Mouse (Mus musculus) embryonic facial prominence, embryonic 10.5 days (tissue): ENCODE results near the gene Scoc. TPM values are rescaled to one million over a fixed set of nuclear protein-coding genes. Genes with fewer than 3 reads are reported as not detected.

Experiments used
- DNase-seq: peaks from one replicate; pipeline ENCODE4 v3.0.0-alpha.2; 2017; ENCODE audit warnings: low spot score
- H3K27ac ChIP-seq: fragments of 300-500 bp; sonication (generic); replicated peaks from 2 replicates; pipeline ENCODE4 v1.5.1; 2016; ENCODE audit warnings: mild to moderate bottlenecking
- H3K27me3 ChIP-seq: fragments of 300-500 bp; sonication (generic); replicated peaks from 2 replicates; pipeline ENCODE4 v1.6.1; 2016; ENCODE audit warnings: low read depth, mild to moderate bottlenecking; ENCODE audit not compliant: poor library complexity, severe bottlenecking
- H3K36me3 ChIP-seq: fragments of 300-500 bp; sonication (generic); replicated peaks from 2 replicates; pipeline ENCODE4 v1.6.1; 2016; ENCODE audit warnings: mild to moderate bottlenecking, moderate library complexity
- H3K4me1 ChIP-seq: fragments of 300-500 bp; sonication (generic); 2 replicates; pipeline ENCODE4 v1.6.1; 2016
- H3K4me3 ChIP-seq: fragments of 300-500 bp; sonication (generic); 2 replicates; pipeline ENCODE4 v1.5.1; 2016; ENCODE audit warnings: mild to moderate bottlenecking, moderate library complexity
- H3K9me3 ChIP-seq: fragments of 300-500 bp; sonication (generic); 2 replicates; pipeline ENCODE4 v1.6.1; 2016; ENCODE audit warnings: mild to moderate bottlenecking
- WGBS: fragments of 180-500 bp; shearing (Covaris S2); methylation state at CpG from one replicate; pipeline ENCODE4 v1.1.7; 2016; 5-methylcytosine and 5-hydroxymethylcytosine counted together
- polyA plus RNA-seq: library from polyadenylated mRNA; unstranded; fragments of >200 nt; fragmentation: Nextera tagmentation; extraction: Ambion mirVana; gene quantifications from 2 replicates; pipeline ENCODE4 v1.2.1, GENCODE M21; 2016

The Scoc gene
- polyA plus RNA-seq, 1 experiment from 2014 or later, result 111 TPM

DNA sequence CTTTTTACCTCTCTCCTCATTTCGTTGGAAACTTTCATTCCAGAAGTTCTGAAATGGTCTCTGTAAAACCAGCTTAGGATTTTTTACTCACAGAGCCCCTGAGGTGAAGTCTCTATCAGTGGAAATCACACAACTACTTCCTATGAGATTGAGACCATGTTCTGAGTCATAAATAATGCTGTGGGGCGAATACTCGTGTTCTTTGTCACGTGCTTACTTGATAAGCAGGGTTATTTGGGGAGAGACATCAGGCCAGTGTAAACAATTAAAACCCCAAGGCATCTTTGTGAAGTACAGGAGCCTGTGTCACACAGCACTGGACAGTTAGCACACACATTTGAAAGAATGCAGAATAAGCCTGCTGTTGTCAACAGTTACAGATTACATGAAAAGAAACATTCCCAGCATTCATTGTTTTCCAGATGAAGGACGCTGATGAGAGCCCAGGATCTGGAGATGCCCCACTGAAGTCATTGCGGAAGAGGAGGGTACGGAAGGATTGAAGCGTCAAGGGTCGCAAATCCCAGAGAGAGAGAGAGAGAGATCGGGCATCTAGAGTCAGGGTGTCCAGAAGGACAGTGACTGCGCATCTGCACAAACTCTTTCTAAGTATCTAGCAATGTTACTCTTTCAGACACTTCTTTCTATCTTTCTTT is 32.0 kb downstream of the Scoc start:
- H3K36me3 ChIP-seq, result no peaks in the 10 kb centered on the region
- WGBS, result 85% methylated on average over 11 of the region's 11 CpGs
- H3K27ac ChIP-seq, result no peak overlapping the region
- no peaks in the 10 kb centered on the region for H3K27me3 ChIP-seq
- no peaks in the 10 kb centered on the region for H3K9me3 ChIP-seq
- no peak overlapping the region for H3K4me3 ChIP-seq
- no peak for DNase-seq
- peaks cover 3% of the 10 kb centered on the region; the same call in 1 of the 2 replicates for H3K4me1 ChIP-seq

DNA sequence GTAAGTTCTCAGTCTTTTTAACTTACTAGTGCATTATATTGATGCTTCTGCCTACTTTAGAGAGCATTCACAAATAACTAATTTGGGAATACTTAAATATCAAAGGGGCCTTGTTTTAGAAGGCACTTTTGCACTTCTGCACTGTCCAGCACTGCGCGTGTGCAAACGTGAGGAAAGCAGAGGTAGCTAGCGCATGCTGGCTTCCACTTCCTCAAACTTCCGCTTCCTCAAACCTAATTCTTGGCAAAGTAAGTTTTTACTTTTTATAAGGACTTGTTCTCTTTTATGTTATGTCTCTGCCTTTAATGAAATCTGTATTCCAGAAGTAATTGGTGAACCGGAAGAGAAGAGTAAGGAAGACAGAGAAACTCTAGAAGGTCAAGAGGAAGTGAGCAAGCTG is 33.0 kb downstream of the Scoc start:
- no peak for DNase-seq
- peaks cover 3% of the 10 kb centered on the region; the same call in 1 of the 2 replicates for H3K4me1 ChIP-seq
- H3K36me3 ChIP-seq, result no peaks in the 10 kb centered on the region
- no peak overlapping the region for H3K4me3 ChIP-seq
- H3K27ac ChIP-seq, result no peak overlapping the region
- no peaks in the 10 kb centered on the region for H3K27me3 ChIP-seq
- H3K9me3 ChIP-seq, result no peaks in the 10 kb centered on the region
- 90% methylated on average over 6 of the region's 6 CpGs for WGBS

DNA sequence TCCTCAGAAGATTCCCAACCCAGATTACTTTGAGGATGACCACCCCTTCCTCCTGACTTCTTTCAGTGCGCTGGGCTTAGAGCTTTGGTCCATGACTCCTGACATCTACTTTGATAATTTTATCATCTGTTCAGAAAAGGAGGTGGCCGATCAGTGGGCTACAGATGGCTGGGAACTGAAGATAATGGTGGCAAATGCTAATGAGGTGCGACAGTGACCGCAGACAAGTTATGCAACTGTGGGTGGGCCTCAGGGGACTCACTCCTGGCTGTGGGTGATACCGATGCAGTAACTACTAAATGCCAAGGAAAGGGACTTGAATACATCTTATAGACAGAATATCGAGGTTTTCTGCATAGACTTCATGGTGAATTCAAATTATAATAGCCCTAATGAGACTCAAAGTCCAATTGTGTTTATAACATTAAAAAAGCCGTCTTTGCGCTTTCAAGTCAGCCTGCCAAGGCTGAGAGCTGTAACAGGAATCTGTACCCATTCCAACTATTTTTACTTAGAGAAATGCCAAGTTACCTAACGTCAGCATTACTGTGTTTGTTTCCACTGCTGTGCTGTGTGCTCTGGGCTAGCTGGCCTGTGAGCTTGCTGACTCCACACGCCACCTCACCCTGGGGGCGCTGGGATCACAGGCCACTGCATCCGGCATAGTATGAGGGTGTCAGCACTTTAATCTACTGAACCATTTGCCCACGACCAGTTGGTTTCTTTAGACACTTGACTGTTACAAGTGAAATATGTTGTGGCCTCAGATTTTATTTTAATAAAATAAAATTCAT is 35.0 kb downstream of the Scoc start:
- no peaks in the 10 kb centered on the region for H3K27me3 ChIP-seq
- H3K27ac ChIP-seq, result no peak overlapping the region
- DNase-seq, result no peak
- no peaks in the 10 kb centered on the region for H3K9me3 ChIP-seq
- peaks cover 3% of the 10 kb centered on the region; the same call in 1 of the 2 replicates for H3K4me1 ChIP-seq
- H3K36me3 ChIP-seq, result no peaks in the 10 kb centered on the region
- no peak overlapping the region for H3K4me3 ChIP-seq
- WGBS, result 75% methylated on average over 13 of the region's 13 CpGs

DNA sequence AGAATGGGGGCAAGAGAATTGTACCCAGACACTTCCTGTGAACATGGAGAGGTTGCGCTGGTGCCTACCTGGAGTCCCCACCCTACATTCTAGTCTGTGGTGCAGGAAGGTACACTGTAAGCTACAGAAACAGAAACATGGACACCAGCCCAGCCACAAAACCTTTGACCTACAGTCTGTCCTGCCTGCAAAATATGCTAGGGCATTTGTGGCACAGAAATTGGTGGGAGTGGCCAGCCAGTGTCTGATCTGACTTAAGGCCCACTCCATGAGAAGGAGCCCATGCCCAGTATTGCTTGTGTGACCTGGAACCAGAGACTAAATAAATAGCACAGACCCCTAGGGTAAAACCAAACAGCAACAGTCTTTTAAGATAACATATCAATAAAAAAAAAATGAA is 36.8 kb downstream of the Scoc start:
- Histone ChIP-seq H3K9me3 (no peaks in the 10 kb centered on the region), H3K4me1 (peaks cover 3% of the 10 kb centered on the region; the same call in 1 of the 2 replicates), H3K36me3 (no peaks in the 10 kb centered on the region), H3K27ac (no peak overlapping the region), H3K27me3 (no peaks in the 10 kb centered on the region), H3K4me3 (no peak overlapping the region)
- DNase-seq, result no peak
- WGBS, result 93% methylated on average over 1 of the region's 1 CpGs

DNA sequence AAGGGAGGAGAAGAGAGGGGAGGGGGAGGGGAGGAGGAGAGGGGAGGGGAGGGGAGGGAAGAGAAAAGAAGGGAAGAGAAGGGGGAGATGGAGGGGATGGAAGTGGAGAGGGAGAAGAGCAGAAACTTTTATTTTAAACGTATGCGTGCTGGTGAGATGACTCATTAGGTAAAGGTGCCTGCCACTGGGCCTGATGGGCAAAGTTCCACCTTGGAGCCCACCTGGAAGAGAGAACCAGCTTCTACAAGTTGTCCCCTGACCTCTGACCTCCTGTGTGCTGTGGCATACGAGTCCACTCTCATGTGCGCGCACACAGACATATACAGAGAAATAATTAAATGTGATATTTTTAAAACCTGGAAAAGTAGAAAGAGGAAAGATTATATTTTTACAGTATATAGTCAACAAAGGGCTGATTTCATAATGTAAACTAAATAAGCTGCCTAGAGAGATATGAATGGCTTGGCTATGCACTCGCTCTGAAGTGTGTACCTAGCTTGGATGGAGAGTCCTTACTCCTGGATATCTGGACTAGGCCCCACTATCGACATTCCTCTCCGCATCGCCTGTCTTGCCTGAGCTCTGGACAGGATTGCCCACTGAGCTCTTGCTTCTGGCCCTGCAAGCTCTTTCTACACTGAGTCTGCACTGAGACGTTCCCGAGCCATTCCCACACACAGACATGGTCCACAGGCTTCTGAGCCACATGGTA is 39.2 kb downstream of the Scoc start:
- DNase-seq, result no peak
- no peak overlapping the region for H3K27ac ChIP-seq
- no peaks in the 10 kb centered on the region for H3K9me3 ChIP-seq
- 90% methylated on average over 11 of the region's 11 CpGs for WGBS
- H3K4me1 ChIP-seq, result no peaks in the 10 kb centered on the region
- H3K36me3 ChIP-seq, result no peaks in the 10 kb centered on the region
- H3K4me3 ChIP-seq, result no peak overlapping the region
- H3K27me3 ChIP-seq, result no peaks in the 10 kb centered on the region

DNA sequence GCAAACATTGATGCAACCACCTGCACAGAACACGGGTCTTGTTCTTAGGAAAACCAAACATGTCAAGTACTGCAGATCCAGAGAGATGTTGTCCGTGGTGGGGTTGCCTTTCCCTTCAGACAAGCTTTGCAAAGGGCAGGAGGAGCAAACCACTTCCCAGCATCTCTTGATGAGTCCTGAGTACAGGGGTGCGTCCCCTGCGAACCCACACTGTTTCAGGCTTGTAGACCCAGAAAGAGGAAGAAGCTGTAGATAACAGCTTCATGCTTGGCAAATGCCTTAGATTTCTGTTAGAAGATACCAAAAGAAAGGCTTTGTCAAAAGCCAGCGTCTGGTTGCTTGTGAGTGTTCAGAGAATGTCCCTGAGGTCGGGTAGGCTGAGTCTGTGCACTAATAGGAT is 40.2 kb downstream of the Scoc start:
- no peaks in the 10 kb centered on the region for H3K4me1 ChIP-seq
- H3K27ac ChIP-seq, result no peak overlapping the region
- H3K9me3 ChIP-seq, result no peaks in the 10 kb centered on the region
- no peak for DNase-seq
- H3K4me3 ChIP-seq, result no peak overlapping the region
- H3K36me3 ChIP-seq, result no peaks in the 10 kb centered on the region
- H3K27me3 ChIP-seq, result no peaks in the 10 kb centered on the region
- 85% methylated on average over 6 of the region's 6 CpGs for WGBS

DNA sequence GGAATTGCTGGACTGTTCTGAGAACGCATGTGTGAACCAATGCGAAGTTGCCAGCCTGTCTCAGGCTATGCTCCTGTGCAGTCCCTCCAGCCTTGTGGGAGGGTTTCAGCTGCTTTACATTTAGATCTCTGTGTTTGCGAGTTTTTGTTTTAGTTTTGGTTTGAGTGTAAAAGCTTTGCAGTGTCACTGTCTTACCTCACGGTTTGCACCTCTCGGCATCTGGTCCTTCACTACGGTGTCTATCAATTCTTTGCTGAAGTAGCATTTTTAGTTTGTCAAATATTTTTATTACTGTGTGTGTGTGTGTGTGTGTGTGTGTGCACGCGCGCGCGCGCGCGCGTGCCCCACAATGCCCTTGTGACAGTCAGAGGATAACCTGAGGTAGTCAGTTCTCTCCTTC is 41.3 kb downstream of the Scoc start:
- no peak overlapping the region for H3K27ac ChIP-seq
- H3K9me3 ChIP-seq, result no peaks in the 10 kb centered on the region
- H3K4me1 ChIP-seq, result no peaks in the 10 kb centered on the region
- H3K36me3 ChIP-seq, result no peaks in the 10 kb centered on the region
- H3K27me3 ChIP-seq, result no peaks in the 10 kb centered on the region
- 96% methylated on average over 15 of the region's 15 CpGs for WGBS
- no peak for DNase-seq
- no peak overlapping the region for H3K4me3 ChIP-seq

DNA sequence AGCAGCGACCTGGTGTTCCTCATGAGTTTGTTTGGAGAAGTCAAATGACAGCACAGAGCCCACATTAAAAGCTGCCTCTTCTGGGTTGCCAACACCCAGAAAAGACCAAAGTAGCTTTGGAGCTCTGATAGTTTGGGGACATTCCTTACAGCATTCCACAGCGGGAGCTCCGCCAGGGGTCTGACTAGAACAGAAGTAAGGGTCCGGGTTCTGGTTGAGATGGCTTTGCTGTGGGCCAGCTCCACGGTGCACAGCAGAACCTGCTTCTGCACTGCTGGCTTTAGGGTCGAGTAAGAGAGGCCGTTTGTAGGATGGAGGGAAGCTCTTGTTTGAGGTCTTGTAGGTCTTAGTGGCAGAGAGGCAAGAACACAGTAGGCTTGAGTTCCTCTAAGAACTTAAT is 49.7 kb downstream of the Scoc start:
- no peak for DNase-seq
- no peaks in the 10 kb centered on the region for H3K4me1 ChIP-seq
- H3K27ac ChIP-seq, result no peak overlapping the region
- H3K4me3 ChIP-seq, result no peak overlapping the region
- H3K36me3 ChIP-seq, result no peaks in the 10 kb centered on the region
- no peaks in the 10 kb centered on the region for H3K9me3 ChIP-seq
- WGBS, result 78% methylated on average over 7 of the region's 7 CpGs
- H3K27me3 ChIP-seq, result no peaks in the 10 kb centered on the region

DNA sequence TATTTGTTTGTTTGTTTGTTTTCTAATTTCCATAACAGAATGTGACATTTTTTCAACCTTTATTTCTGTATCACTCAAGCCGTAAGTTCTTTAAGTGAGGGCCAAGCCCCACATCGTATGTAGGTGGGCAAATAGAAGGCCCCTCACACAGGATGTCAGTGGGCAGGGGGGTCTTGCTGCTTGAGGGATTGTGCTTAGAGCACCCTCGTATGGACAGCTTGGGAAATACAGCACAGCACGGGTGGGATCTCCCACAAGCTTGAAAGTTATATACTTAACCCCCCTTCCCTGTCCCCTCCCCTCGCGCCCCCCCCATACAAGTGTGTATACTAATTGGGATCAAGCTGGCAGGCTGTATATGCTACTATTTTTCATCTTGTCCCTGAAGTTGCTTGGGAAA is 51.4 kb downstream of the Scoc start:
- 42% methylated on average over 6 of the region's 6 CpGs for WGBS
- H3K36me3 ChIP-seq, result no peaks in the 10 kb centered on the region
- no peaks in the 10 kb centered on the region for H3K9me3 ChIP-seq

DNA sequence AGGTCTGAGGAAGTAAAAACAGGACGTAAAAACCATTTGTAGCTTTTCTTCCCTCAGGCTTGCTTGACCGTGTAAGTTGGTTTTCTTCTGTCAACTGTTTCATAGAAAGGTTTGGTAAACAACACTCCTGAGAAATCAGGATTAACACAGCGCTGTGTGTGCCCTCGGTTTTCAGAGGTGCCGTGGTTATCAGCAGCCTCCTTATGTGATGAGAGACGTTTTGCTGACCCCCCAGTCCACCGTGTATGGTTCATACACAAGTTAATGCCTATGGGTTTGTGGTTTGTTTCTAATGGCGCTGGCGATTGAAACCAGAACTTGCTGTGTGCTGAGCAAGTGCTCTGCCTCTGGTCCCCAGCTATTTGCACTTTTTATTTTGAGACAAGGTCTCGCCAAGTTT is 52.6 kb downstream of the Scoc start:
- Histone ChIP-seq H3K27me3 (no peaks in the 10 kb centered on the region), H3K27ac (no peak overlapping the region), H3K4me1 (no peaks in the 10 kb centered on the region), H3K4me3 (no peak overlapping the region), H3K36me3 (no peaks in the 10 kb centered on the region), H3K9me3 (no peaks in the 10 kb centered on the region)
- DNase-seq, result no peak
- WGBS, result 85% methylated on average over 10 of the region's 10 CpGs

More for the DNA sequence above, 51.4 kb downstream of the Scoc start:
- Histone ChIP-seq H3K4me1 (no peaks in the 10 kb centered on the region), H3K27me3 (no peaks in the 10 kb centered on the region), H3K4me3 (no peak overlapping the region), H3K27ac (no peak overlapping the region)
- peak; percentile 35 for DNase-seq

DNA sequence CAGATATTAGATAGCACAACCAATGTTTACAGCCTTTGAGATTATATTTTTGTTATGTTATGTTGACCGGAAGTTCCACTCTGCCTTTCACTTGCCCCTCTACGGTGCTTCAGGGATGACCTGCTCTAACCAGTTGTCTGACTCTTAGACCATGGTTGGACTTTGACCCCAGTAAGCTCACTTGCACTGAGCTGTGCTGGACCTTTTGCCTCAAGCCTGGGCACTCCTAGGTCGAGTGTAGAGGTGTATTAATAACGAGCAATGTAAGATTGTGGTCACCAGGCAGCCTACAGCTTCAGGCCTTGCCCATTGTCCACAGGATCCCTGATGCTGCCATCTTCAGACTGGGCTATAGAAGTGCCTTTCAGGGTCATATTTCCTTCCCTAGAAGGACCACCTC is 60.5 kb downstream of the Scoc start:
- H3K36me3 ChIP-seq, result no peaks in the 10 kb centered on the region

DNA sequence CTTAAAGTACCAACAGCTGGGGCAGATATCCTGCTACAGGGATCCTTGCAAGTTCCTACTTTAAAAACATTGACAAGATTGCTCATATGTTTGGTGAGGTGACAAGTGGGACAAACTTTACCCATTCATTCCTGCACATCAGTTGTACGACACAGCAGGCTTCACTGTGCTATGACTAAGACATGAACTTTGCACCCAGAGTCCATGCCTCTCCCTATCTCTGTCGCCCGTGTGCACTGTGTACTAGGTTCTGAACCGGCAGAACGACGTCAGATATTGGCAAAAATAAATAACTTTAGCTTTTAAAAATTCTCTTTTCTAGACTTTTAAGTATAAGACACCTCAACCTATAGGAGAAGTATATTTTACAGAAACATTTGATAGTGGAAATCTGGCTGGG is 61.5 kb downstream of the Scoc start:
- Histone ChIP-seq H3K36me3 (no peaks in the 10 kb centered on the region), H3K27me3 (no peaks in the 10 kb centered on the region), H3K4me1 (no peaks in the 10 kb centered on the region), H3K9me3 (0 out of 2 replicates have a peak, but pooled peaks cover 3% of the 10 kb centered on the region), H3K27ac (no peak overlapping the region), H3K4me3 (no peak overlapping the region)
- no peak for DNase-seq
- WGBS, result 90% methylated on average over 6 of the region's 6 CpGs

More for the DNA sequence above, 60.5 kb downstream of the Scoc start:
- no peak for DNase-seq
- Histone ChIP-seq H3K4me1 (no peaks in the 10 kb centered on the region), H3K9me3 (0 out of 2 replicates have a peak, but pooled peaks cover 3% of the 10 kb centered on the region), H3K27me3 (no peaks in the 10 kb centered on the region), H3K4me3 (no peak overlapping the region), H3K27ac (no peak overlapping the region)
- 78% methylated on average over 4 of the region's 4 CpGs for WGBS
